Mouse (Mus musculus) olfactory bulb, adult 2 months (tissue): Measurements from ENCODE around the gene Stx8.

Experiments used
- CTCF ChIP-seq: fragments of 200-500 bp; IDR thresholded peaks from 2 replicates; pipeline ENCODE4 v1.5.1; 2012; ENCODE audit warnings: low read depth, mild to moderate bottlenecking, low read length, moderate library complexity; ENCODE audit not compliant: insufficient read depth
- POLR2A ChIP-seq: fragments of 200-500 bp; IDR thresholded peaks from 2 replicates; pipeline ENCODE4 v1.6.1; 2012; ENCODE audit warnings: mild to moderate bottlenecking, low read depth, low read length, moderate library complexity; ENCODE audit not compliant: insufficient read depth

DNA sequence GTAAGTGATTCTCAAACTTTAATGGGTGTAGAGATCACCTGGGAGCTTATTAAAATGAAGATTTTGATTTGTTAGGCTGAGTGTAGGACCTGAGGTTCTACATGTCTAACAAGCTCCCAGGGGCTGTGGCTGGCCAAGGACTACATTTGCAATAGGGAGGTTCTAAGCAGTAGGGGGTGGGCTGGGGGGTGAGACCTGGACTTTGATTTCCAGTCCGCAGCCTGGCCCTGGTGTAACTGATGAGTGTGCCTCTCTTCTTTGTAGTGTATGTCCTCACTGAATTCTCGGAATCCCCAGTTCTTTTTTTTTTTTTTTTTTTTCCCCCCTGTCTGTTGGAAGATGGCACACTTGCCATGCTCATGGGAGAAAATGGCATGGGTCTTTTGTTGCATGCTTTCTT is 109.3 kb downstream of the Stx8 start:
- TF ChIP-seq POLR2A = no peak
- TF ChIP-seq CTCF = no peak
